Mouse (Mus musculus) ES-E14 (cell line): ENCODE measurements at regions not wholly inside any gene's neighbourhood (a gene's known extent, or its start where the extent isn't known, plus 50 kb on each side); places are given as distances from the start of the nearest gene placed in this dataset.

Experiments used
- DNase-seq: peaks from one replicate; pipeline ENCODE4 v3.0.0-alpha.2; 2013; ENCODE audit warnings: low read depth, low spot score
- H3K27ac ChIP-seq: 2 replicates; pipeline ENCODE4 v1.5.1; 2012; ENCODE audit warnings: low read depth, mild to moderate bottlenecking, low read length, moderate library complexity, mixed read lengths; ENCODE audit not compliant: poor library complexity, insufficient read depth, severe bottlenecking
- H3K36me3 ChIP-seq: 2 replicates; pipeline ENCODE4 v1.6.1; 2012; ENCODE audit warnings: mild to moderate bottlenecking, low read length, moderate library complexity, mixed read lengths; ENCODE audit not compliant: control insufficient read depth, poor library complexity, insufficient read depth, severe bottlenecking
- H3K4me1 ChIP-seq, 2 experiments: fragments of 150-350 bp in 1 of 2; sonication (generic) in 1 of 2; 2 replicates each; pipeline ENCODE4 v1.6.1; 2012; ENCODE audit warnings: low read length in 2 of 2, mild to moderate bottlenecking in 1 of 2, mixed read lengths in 1 of 2; ENCODE audit not compliant: control insufficient read depth in 2 of 2, insufficient read depth in 2 of 2, poor library complexity in 1 of 2
- H3K4me3 ChIP-seq, 2 experiments: fragments of 150-350 bp in 1 of 2; sonication (generic) in 1 of 2; 2 replicates each; pipeline ENCODE4 v1.5.1; 2012; ENCODE audit warnings: low read length in 2 of 2, low read depth in 1 of 2, mild to moderate bottlenecking in 1 of 2, mixed read lengths in 1 of 2; ENCODE audit not compliant: insufficient read depth in 1 of 2, poor library complexity in 1 of 2, severe bottlenecking in 1 of 2
- H3K9ac ChIP-seq: 2 replicates; pipeline ENCODE4 v1.6.1; 2012; ENCODE audit warnings: low read depth, mild to moderate bottlenecking, low read length, mixed read lengths; ENCODE audit not compliant: poor library complexity, insufficient read depth, severe bottlenecking
- H3K9me3 ChIP-seq: fragments of 150-350 bp; sonication (generic); 2 replicates; pipeline ENCODE4 v1.6.1; 2012; ENCODE audit warnings: low read depth, mild to moderate bottlenecking, low read length; ENCODE audit not compliant: control insufficient read depth, insufficient read depth
- CHD2 ChIP-seq: IDR thresholded peaks from 2 replicates; pipeline ENCODE4 v1.6.1; 2014; ENCODE audit warnings: mild to moderate bottlenecking, low read depth, low read length, inconsistent platforms
- HCFC1 ChIP-seq: IDR thresholded peaks from 2 replicates; pipeline ENCODE4 v1.6.1; 2012; ENCODE audit warnings: low read length, inconsistent platforms, borderline replicate concordance; ENCODE audit not compliant: insufficient read depth
- MAFK ChIP-seq: IDR thresholded peaks from 2 replicates; pipeline ENCODE4 v1.6.1; 2014; ENCODE audit warnings: mild to moderate bottlenecking, low read depth, low read length, inconsistent platforms; ENCODE audit not compliant: insufficient read depth
- ZC3H11A ChIP-seq: IDR thresholded peaks from 2 replicates; pipeline ENCODE4 v1.6.1; 2012; ENCODE audit warnings: low read depth, mild to moderate bottlenecking, inconsistent platforms, low read length, borderline replicate concordance
- ZNF384 ChIP-seq: IDR thresholded peaks from 2 replicates; pipeline ENCODE4 v1.6.1; 2012; ENCODE audit warnings: low read depth, low read length, inconsistent platforms
- in situ Hi-C, 2 experiments: fragments of 600-800 bp; cut with MboI; formaldehyde crosslinking; loops; one replicate each; pipeline ENCODE4 v1.15.1; 2025; ENCODE audit warnings: low sequenced_read_pairs in 2 of 2, inconsistent platforms in 1 of 2; ENCODE audit not compliant: unreplicated experiment in 2 of 2

DNA sequence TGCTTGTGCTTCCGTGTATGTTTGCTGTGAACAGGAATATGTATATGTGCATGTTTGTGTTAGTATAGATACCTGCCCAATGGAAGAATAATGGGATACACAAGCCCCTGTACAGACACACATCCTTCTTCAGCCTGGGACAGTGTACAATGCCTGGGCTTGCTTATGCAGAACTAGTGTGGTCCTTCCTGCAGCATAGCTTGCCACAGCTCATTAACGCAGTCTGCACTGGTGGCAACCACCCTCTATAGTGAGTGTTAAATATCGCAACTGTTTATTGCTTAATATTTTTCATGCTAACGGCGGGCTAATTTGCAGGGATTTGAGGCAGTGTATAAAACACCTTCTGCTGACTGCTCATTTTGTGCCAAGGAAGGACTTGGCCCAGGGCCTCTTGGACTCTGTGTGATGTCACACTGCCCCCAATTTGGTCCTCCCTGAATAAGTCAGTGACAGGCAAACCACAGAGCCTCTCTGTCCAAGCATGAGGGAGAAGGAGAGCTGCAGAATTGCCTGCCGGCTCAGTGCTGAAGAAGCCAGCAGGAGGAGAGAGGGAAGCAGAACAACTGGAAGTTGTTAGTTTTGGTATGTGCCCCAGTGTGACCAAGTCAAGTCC, 193.4 kb upstream of the Kdm8 start:
- no peak for DNase-seq
- Histone ChIP-seq H3K4me1 (no peaks in the 10 kb centered on the region), H3K4me3 (no peak overlapping the region), H3K9me3 (no peaks in the 10 kb centered on the region), H3K9ac (no peak overlapping the region), H3K27ac (no peak overlapping the region), H3K36me3 (no peaks in the 10 kb centered on the region)
- in situ Hi-C loops: no loop called here
- no peak for TF ChIP-seq CHD2
- TF ChIP-seq ZNF384: no peak
- TF ChIP-seq ZC3H11A: no peak
- no peak for TF ChIP-seq MAFK
- no peak for TF ChIP-seq HCFC1

DNA sequence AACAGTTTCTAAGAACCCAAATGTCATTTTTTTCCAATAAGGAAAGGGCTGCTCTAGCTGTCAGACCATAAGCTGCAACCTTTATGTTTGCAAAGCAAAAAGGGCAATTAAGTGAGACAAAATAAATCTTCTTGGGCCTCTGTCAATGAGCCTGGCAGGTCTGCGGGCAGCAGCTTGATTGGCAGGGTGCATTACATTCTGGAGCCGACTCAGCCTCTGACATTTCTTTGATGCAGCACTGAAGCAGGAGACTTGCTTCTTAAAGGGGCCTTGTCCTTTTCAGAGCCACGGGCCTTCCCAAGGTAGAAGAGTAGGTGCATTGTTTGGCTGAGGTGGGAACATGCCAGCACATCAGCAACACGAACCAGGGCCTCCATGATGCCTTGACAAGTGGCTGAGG, 190.2 kb upstream of the Kdm8 start:
- no peak for DNase-seq
- no peak overlapping the region for H3K4me3 ChIP-seq
- no peaks in the 10 kb centered on the region for H3K36me3 ChIP-seq
- H3K27ac ChIP-seq: no peak overlapping the region
- H3K9me3 ChIP-seq: no peaks in the 10 kb centered on the region
- H3K9ac ChIP-seq: no peak overlapping the region
- in situ Hi-C loops: no loop called here
- TF ChIP-seq CHD2 (no peak), HCFC1 (no peak), MAFK (no peak), ZNF384 (no peak), ZC3H11A (no peak)
- H3K4me1 ChIP-seq: no peaks in the 10 kb centered on the region

DNA sequence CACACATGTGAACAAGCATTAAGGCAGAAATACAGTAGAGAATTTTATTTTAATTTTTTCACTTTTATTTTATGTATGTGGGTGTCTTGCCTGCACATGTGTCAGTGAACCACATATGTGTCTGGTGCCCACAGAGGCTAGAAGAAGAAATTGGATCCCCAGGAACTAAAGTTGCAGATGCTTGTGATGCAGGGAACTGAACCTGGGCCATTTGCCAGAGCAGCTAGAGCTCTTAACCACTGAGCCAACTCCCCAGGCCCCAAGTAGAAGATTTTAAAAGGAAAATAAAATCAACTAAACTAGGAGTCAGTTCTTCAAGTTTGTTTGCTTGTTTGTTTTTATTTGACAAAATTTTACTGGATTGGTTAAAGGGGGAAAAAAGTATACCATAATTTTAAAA, 185.5 kb upstream of the Kdm8 start:
- in situ Hi-C loops: no loop called here
- no peak for TF ChIP-seq CHD2
- TF ChIP-seq MAFK: no peak
- no peak for TF ChIP-seq ZNF384
- TF ChIP-seq ZC3H11A: no peak
- TF ChIP-seq HCFC1: no peak

DNA sequence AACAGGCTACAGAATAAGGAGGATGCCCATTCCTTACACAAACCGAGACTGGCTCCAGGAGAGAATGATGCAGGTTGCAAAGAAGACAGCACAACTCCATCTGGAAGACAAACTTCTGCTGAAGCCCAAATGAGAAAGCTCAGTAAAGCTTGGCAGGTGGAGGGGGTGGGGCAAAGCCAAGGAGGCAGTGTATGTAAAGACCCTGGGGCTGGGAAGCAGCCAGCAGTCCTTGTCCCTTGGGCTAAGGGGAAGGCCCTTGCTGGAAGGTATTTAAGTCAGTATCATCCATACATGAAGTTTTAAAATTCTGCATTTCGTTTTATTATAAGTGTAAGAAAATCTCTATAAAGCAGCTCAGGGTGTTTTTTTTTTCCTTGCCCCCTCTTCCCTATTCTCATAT, 182.3 kb upstream of the Kdm8 start:
- Histone ChIP-seq H3K9me3 (no peaks in the 10 kb centered on the region), H3K9ac (no peak overlapping the region), H3K4me1 (no peaks in the 10 kb centered on the region), H3K4me3 (no peak overlapping the region), H3K36me3 (no peaks in the 10 kb centered on the region), H3K27ac (no peak overlapping the region)
- in situ Hi-C loops: no loop called here
- DNase-seq: no peak
- TF ChIP-seq MAFK: no peak
- no peak for TF ChIP-seq ZC3H11A
- TF ChIP-seq ZNF384: no peak
- TF ChIP-seq HCFC1: no peak
- no peak for TF ChIP-seq CHD2

More for the DNA sequence above, 185.5 kb upstream of the Kdm8 start:
- H3K27ac ChIP-seq: no peak overlapping the region
- no peak overlapping the region for H3K9ac ChIP-seq
- no peak overlapping the region for H3K4me3 ChIP-seq
- H3K36me3 ChIP-seq: no peaks in the 10 kb centered on the region
- H3K9me3 ChIP-seq: no peaks in the 10 kb centered on the region
- DNase-seq: no peak
- H3K4me1 ChIP-seq: no peaks in the 10 kb centered on the region

DNA sequence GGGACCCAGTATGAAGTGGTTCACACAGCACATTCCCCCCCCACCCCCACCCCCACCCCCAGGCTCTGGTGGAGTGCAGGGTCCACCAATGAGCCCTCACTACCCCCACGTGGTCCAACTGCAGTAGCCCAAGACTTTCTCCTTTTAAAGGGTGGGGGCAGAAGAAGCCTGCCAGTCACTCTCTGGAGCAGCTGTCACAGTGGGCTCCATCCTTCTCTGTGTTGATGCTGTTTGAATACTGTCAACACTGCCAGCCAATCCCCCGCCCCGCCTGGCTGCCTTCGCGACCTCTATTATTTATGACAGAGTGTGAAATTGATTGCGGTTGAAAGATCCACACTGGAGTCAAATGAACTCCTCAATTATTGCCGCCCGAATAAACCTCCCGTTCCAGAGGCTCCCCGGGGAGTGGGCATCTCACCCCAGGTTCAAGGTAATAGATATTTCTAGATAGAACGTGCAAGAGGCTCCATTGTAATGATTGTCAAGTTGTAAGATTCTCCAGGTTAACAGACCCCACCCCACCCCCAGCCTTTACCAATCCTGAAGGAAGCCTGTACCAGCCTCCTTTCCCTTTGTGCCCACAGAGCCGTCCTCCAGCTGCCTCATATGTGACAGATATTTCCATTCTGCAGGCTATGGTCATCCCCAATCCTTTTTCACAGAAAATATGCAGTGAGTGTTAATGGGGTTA, 181.7 kb upstream of the Kdm8 start:
- H3K36me3 ChIP-seq: no peaks in the 10 kb centered on the region
- no peaks in the 10 kb centered on the region for H3K4me1 ChIP-seq
- no peak for TF ChIP-seq CHD2
- no peak for TF ChIP-seq HCFC1
- DNase-seq: no peak
- H3K27ac ChIP-seq: no peak overlapping the region
- H3K4me3 ChIP-seq: no peak overlapping the region
- in situ Hi-C loops: no loop called here
- no peak overlapping the region for H3K9ac ChIP-seq
- no peaks in the 10 kb centered on the region for H3K9me3 ChIP-seq
